10 mouse cellular contexts compared by ENCODE assay signal in genomic region chr13:56555957-56556356, GRCm38 (mm10). TPM values are rescaled to one million over a fixed set of nuclear protein-coding genes. Genes with fewer than 3 reads are reported as not detected.
DNase-seq lines count a peak whose midpoint lies in the region; ATAC-seq and TF ChIP-seq lines count a peak whose summit lies in the region.
"Had no signal": no experiment of that assay in that cellular context is flagged by ENCODE, and none has a peak within 500 bp of the region (broad histone marks: within the 10 kb centered on the region; RNA-seq: fewer than 3 reads in every experiment).

No protein-coding gene starts in this region.

- TF ChIP-seq POLR2A in brain, embryonic 14.5 days (IDR thresholded peaks at IDR 0.05; ENCODE audit: borderline replicate concordance, extremely low read depth, insufficient read depth, insufficient read length, poor library complexity, severe bottlenecking) = no peak

- H3K4me2 ChIP-seq in hindbrain, postnatal 0 days (ENCODE audit: low read depth, low read length) = no peak overlapping the region
- no peak overlapping the region for H3K4me2 ChIP-seq in hindbrain, embryonic 16.5 days (ENCODE audit: low read length)
- H3K4me2 ChIP-seq in lung, embryonic 15.5 days = no peak overlapping the region
- H3K4me2 ChIP-seq: liver, embryonic 15.5 days; stomach, embryonic 15.5 days had no signal

- no peak overlapping the region for H3K27ac ChIP-seq in hindbrain, postnatal 0 days
- H3K27ac ChIP-seq in hindbrain, embryonic 16.5 days (ENCODE audit: low read depth, low read length) = no peak overlapping the region
- no peak overlapping the region for H3K27ac ChIP-seq in lung, embryonic 15.5 days
- H3K27ac ChIP-seq: liver, embryonic 15.5 days; stomach, embryonic 15.5 days had no signal

- TF ChIP-seq CTCF in hindbrain, postnatal 0 days (IDR thresholded peaks at IDR 0.05; ENCODE audit: low read depth) = peak; percentile 66
- peak; percentile 33; the same call in 1 of the 2 replicates for TF ChIP-seq CTCF in brain, embryonic 14.5 days (IDR thresholded peaks at IDR 0.05; ENCODE audit: borderline replicate concordance, extremely low read depth, insufficient read depth, insufficient read length)

- DNase-seq in hindbrain, postnatal 0 days (ENCODE audit: low spot score) = peak; percentile 84
- peak; percentile 53 for DNase-seq in 416B (ENCODE audit: low read depth)
- peak; percentile 70 for DNase-seq in brain, embryonic 14.5 days (ENCODE audit: low read depth)
- peak; percentile 50 to 53 for DNase-seq in heart, adult 9 months (ENCODE audit: low spot score in 2 of 2)
- no peak for DNase-seq in thymus, postnatal 14 days
- no peak for DNase-seq in thymus, postnatal 0 days (ENCODE audit: low spot score)

- no peak overlapping the region for H3K4me3 ChIP-seq in hindbrain, postnatal 0 days (ENCODE audit: low read length)
- H3K4me3 ChIP-seq in hindbrain, embryonic 16.5 days (ENCODE audit: low read length) = no peak overlapping the region
- H3K4me3 ChIP-seq in lung, embryonic 15.5 days = no peak overlapping the region
- H3K4me3 ChIP-seq: liver, embryonic 15.5 days; stomach, embryonic 15.5 days had no signal

- no peaks in the 10 kb centered on the region for H3K36me3 ChIP-seq in hindbrain, postnatal 0 days (ENCODE audit: insufficient read depth, low read length)
- H3K36me3 ChIP-seq in hindbrain, embryonic 16.5 days (ENCODE audit: control insufficient read depth, insufficient read depth, low read length) = no peaks in the 10 kb centered on the region
- H3K36me3 ChIP-seq in lung, embryonic 15.5 days = no peaks in the 10 kb centered on the region
- H3K36me3 ChIP-seq: liver, embryonic 15.5 days; stomach, embryonic 15.5 days had no signal

- H3K27me3 ChIP-seq in hindbrain, postnatal 0 days (ENCODE audit: insufficient read depth, low read length) = peaks cover 4% of the 10 kb centered on the region; the same call in 1 of the 2 replicates
- no peaks in the 10 kb centered on the region for H3K27me3 ChIP-seq in hindbrain, embryonic 16.5 days (replicated peaks; ENCODE audit: control insufficient read depth, insufficient read depth, low read length)
- no peaks in the 10 kb centered on the region for H3K27me3 ChIP-seq in lung, embryonic 15.5 days
- H3K27me3 ChIP-seq: liver, embryonic 15.5 days; stomach, embryonic 15.5 days had no signal

- WGBS in hindbrain, postnatal 0 days = 2% methylated on average over 1 of the region's 1 CpGs
- WGBS in hindbrain, embryonic 16.5 days = 0% methylated on average over 1 of the region's 1 CpGs
- WGBS in lung, embryonic 15.5 days = 3% methylated on average over 1 of the region's 1 CpGs

- no peaks in the 10 kb centered on the region for H3K9me3 ChIP-seq in hindbrain, postnatal 0 days (ENCODE audit: low read length)
- H3K9me3 ChIP-seq in hindbrain, embryonic 16.5 days (ENCODE audit: control insufficient read depth, low read length) = no peaks in the 10 kb centered on the region
- H3K9me3 ChIP-seq in lung, embryonic 15.5 days = no peaks in the 10 kb centered on the region
- H3K9me3 ChIP-seq: liver, embryonic 15.5 days; stomach, embryonic 15.5 days had no signal

- ATAC-seq in hindbrain, postnatal 0 days = peak; percentile 49; the same call in 1 of the 2 replicates
- ATAC-seq in hindbrain, embryonic 16.5 days = no peak
- peak; percentile 52; the same call in 1 of the 2 replicates for ATAC-seq in lung, embryonic 15.5 days (ENCODE audit: borderline replicate concordance, extremely low read depth, low FRiP score, low TSS enrichment)

- no peak overlapping the region for H3K9ac ChIP-seq in hindbrain, postnatal 0 days (replicated peaks; ENCODE audit: low read length)
- H3K9ac ChIP-seq in hindbrain, embryonic 16.5 days (ENCODE audit: low read depth, low read length) = no peak overlapping the region
- no peak overlapping the region for H3K9ac ChIP-seq in lung, embryonic 15.5 days
- H3K9ac ChIP-seq: liver, embryonic 15.5 days; stomach, embryonic 15.5 days had no signal

- H3K4me1 ChIP-seq in hindbrain, postnatal 0 days (ENCODE audit: insufficient read depth, low read length) = no peaks in the 10 kb centered on the region; the same call in 1 of the 2 replicates
- no peaks in the 10 kb centered on the region for H3K4me1 ChIP-seq in hindbrain, embryonic 16.5 days (ENCODE audit: control insufficient read depth, insufficient read depth, low read depth, low read length)
- no peaks in the 10 kb centered on the region; the same call in 1 of the 2 replicates for H3K4me1 ChIP-seq in lung, embryonic 15.5 days

RNA-seq across cellular contexts. Expression of gene Lect2, which starts 7.7 kb away (rescaled TPM):
- total RNA-seq in hindbrain, postnatal 0 days (2014; rRNA removed) = not detected in 2 replicates
- polyA plus RNA-seq in hindbrain, postnatal 0 days (2015; fragmentation: Nextera tagmentation; extraction: Ambion mirVana) = 0.23 TPM in 1 of 2 replicates, not detected in the other
- not detected in 2 replicates for polyA plus RNA-seq in hindbrain, embryonic 16.5 days (2015; fragmentation: Nextera tagmentation; extraction: Ambion mirVana)
- polyA plus RNA-seq in brain, embryonic 14.5 days (2012; rRNA removed) = 0.14 TPM in 1 of 2 replicates, not detected in the other
- polyA plus RNA-seq in lung, embryonic 15.5 days (2015; fragmentation: Nextera tagmentation; extraction: Ambion mirVana) = 0.53 TPM in 1 of 2 replicates, not detected in the other
- not detected in 2 replicates for polyA plus RNA-seq in thymus, postnatal 0 days (2015; fragmentation: Nextera tagmentation; extraction: Ambion mirVana)

RNA-seq across cellular contexts. Expression of gene Fbxl21, which starts 33.7 kb away (rescaled TPM):
- 6.1 and 11.3 TPM in 2 replicates for total RNA-seq in hindbrain, postnatal 0 days (2014; rRNA removed)
- 5.5 and 5.6 TPM in 2 replicates for polyA plus RNA-seq in hindbrain, postnatal 0 days (2015; fragmentation: Nextera tagmentation; extraction: Ambion mirVana)
- 2.9 and 4.6 TPM in 2 replicates for polyA plus RNA-seq in hindbrain, embryonic 16.5 days (2015; fragmentation: Nextera tagmentation; extraction: Ambion mirVana)
- 3.8 and 4.0 TPM in 2 replicates for polyA plus RNA-seq in brain, embryonic 14.5 days (2012; rRNA removed)
- polyA plus RNA-seq in lung, embryonic 15.5 days (2015; fragmentation: Nextera tagmentation; extraction: Ambion mirVana) = 1.7 and 1.8 TPM in 2 replicates
- polyA plus RNA-seq in thymus, postnatal 0 days (2015; fragmentation: Nextera tagmentation; extraction: Ambion mirVana) = 1.1 TPM in 2 replicates

RNA-seq across cellular contexts. Expression of gene Tgfbi, which starts 53.4 kb away (rescaled TPM):
- 4.9 and 8.6 TPM in 2 replicates for total RNA-seq in hindbrain, postnatal 0 days (2014; rRNA removed)
- 6.2 and 7.1 TPM in 2 replicates for polyA plus RNA-seq in hindbrain, postnatal 0 days (2015; fragmentation: Nextera tagmentation; extraction: Ambion mirVana)
- 6.3 and 7.9 TPM in 2 replicates for polyA plus RNA-seq in hindbrain, embryonic 16.5 days (2015; fragmentation: Nextera tagmentation; extraction: Ambion mirVana)
- 4.1 and 7.0 TPM in 2 replicates for polyA plus RNA-seq in brain, embryonic 14.5 days (2012; rRNA removed)
- polyA plus RNA-seq in lung, embryonic 15.5 days (2015; fragmentation: Nextera tagmentation; extraction: Ambion mirVana) = 189 TPM in 2 replicates
- 19.9 and 22.7 TPM in 2 replicates for polyA plus RNA-seq in thymus, postnatal 0 days (2015; fragmentation: Nextera tagmentation; extraction: Ambion mirVana)

Comparison
In these comparisons a context has a peak if more than half of its experiments do, and no peak if none do; other contexts are left out.
1. DNase-seq: peak in hindbrain, postnatal 0 days (single experiment), 416B (single experiment), brain, embryonic 14.5 days (single experiment) and heart, adult 9 months (2 of 2); none in thymus, postnatal 14 days (single experiment) and thymus, postnatal 0 days (single experiment).